Mouse (Mus musculus): ENCODE results near the gene Scyl2. TPM values are rescaled to one million over a fixed set of nuclear protein-coding genes. Genes with fewer than 3 reads are reported as not detected.

The Scyl2 gene
- total and polyA plus RNA-seq, 3 experiments = 6.8 to 38.1 (median 37.2) TPM

DNA sequence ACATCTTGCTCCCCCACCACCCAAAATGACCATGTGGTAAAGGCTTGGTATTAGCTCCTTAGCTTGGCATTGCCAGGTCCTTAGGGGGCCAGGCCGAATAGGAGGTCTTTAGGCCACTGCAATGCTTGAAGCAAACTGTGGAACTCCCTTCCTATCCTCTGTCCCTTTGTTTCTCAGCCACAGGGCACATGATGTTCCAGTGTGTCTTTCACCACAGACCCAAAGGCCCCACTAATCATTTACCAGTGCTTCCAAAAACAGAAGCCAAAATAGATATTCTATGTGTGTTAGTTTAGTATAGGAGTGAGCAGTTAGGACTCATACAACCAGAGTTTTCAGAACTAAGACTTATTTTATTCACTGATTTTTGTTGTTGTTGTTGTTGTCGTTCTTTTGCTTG, 59.4 kb downstream of the Scyl2 start:
- ATAC-seq (ENCODE audit: extremely low read depth, insufficient number of reproducible peaks, low FRiP score, poor library complexity, severe bottlenecking) (no peak), DNase-seq (ENCODE audit: low spot score) (no peak)
- TF ChIP-seq GATA1 (IDR thresholded peaks at IDR 0.05; ENCODE audit: borderline replicate concordance, low read length) = no peak
- TF ChIP-seq TAL1 (conservative IDR thresholded peaks at IDR 0.05; ENCODE audit: low read depth, low read length) = no peak
- no peak for TF ChIP-seq GATA2 (IDR thresholded peaks at IDR 0.05; ENCODE audit: borderline replicate concordance, low read depth, low read length)
- TF ChIP-seq POLR2AphosphoS5 (IDR thresholded peaks at IDR 0.05; ENCODE audit: insufficient replicate concordance, low read depth, low read length) = no peak
- no peak for TF ChIP-seq CTCF (IDR thresholded peaks at IDR 0.05; ENCODE audit: low read depth, low read length)
- Histone ChIP-seq H3K9me3 (replicated peaks) (no peaks in the 10 kb centered on the region), H3K4me1 (ENCODE audit: insufficient read depth, low read depth, low read length) (no peaks in the 10 kb centered on the region), H3K4me3 (ENCODE audit: low read depth, low read length) (no peak overlapping the region), H3K27me3 (ENCODE audit: insufficient read depth, low read length) (no peaks in the 10 kb centered on the region; the same call in 1 of the 2 replicates), H3K36me3 (replicated peaks) (no peaks in the 10 kb centered on the region)

DNA sequence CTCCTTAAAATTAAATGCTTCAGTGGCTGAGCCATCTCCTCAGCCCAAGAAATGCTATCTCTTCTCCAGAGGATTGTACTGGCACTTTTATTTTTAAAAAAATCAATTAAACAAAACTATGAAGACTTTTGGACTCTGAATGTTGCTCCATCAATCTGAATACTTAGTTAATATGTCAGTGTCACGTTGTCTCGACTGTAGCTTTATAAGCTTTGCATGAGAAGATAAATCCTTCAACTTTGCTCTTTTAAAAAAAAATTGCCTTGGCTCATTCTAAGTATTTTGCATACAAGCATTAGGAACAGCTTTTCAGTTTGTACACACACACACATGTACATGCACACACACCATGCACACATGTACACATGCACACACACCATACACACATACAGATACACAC, 61.9 kb downstream of the Scyl2 start:
- no peaks in the 10 kb centered on the region for H3K36me3 ChIP-seq (replicated peaks)
- no peaks in the 10 kb centered on the region for H3K9me3 ChIP-seq (replicated peaks)
- TF ChIP-seq GATA2 (IDR thresholded peaks at IDR 0.05; ENCODE audit: borderline replicate concordance, low read depth, low read length) (no peak), CTCF (IDR thresholded peaks at IDR 0.05; ENCODE audit: low read depth, low read length) (no peak), TAL1 (conservative IDR thresholded peaks at IDR 0.05; ENCODE audit: low read depth, low read length) (no peak), GATA1 (IDR thresholded peaks at IDR 0.05; ENCODE audit: borderline replicate concordance, low read length) (no peak), POLR2AphosphoS5 (IDR thresholded peaks at IDR 0.05; ENCODE audit: insufficient replicate concordance, low read depth, low read length) (no peak)
- ATAC-seq (ENCODE audit: extremely low read depth, insufficient number of reproducible peaks, low FRiP score, poor library complexity, severe bottlenecking) (no peak), DNase-seq (ENCODE audit: low spot score) (no peak)
- H3K4me3 ChIP-seq (ENCODE audit: low read depth, low read length) = no peak overlapping the region
- H3K4me1 ChIP-seq (ENCODE audit: insufficient read depth, low read depth, low read length) = no peaks in the 10 kb centered on the region
- H3K27me3 ChIP-seq (ENCODE audit: insufficient read depth, low read length) = peaks cover 4% of the 10 kb centered on the region

DNA sequence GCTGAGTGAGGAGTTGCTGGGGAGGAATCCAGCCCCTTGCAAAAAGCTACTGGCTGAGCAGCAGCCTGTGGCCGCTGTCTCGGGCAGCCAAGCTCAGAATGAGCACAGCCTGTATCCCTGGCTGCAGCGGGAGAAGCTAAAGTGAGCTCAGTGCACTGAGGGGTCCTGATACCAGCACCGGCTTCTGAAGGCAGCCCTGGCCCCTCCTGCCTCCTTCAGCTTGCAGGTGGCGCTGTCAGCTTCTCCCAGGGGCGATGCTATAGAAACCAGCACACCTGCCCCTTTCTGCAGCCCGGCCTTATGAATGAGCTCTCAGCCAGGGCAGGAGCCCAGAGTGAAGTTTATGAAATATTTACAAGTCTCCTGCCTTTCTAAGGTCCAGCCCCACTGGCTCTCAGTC, 65.0 kb downstream of the Scyl2 start, which contains the start of gene Slc17a8:
Gene Slc17a8, minus strand, starts transcription at position 125 of the 400 bp plus-strand sequence.
- Histone ChIP-seq H3K36me3 (replicated peaks) (no peaks in the 10 kb centered on the region), H3K4me1 (ENCODE audit: insufficient read depth, low read depth, low read length) (no peaks in the 10 kb centered on the region), H3K4me3 (ENCODE audit: low read depth, low read length) (no peak within 1 kb of the TSS), H3K27me3 (ENCODE audit: insufficient read depth, low read length) (peaks cover 4% of the 10 kb centered on the region), H3K9me3 (replicated peaks) (no peaks in the 10 kb centered on the region)
- ATAC-seq (ENCODE audit: extremely low read depth, insufficient number of reproducible peaks, low FRiP score, poor library complexity, severe bottlenecking) (no peak), DNase-seq (ENCODE audit: low spot score) (no peak)
- TF ChIP-seq GATA1 (IDR thresholded peaks at IDR 0.05; ENCODE audit: borderline replicate concordance, low read length) (no peak), POLR2AphosphoS5 (IDR thresholded peaks at IDR 0.05; ENCODE audit: insufficient replicate concordance, low read depth, low read length) (no peak), CTCF (IDR thresholded peaks at IDR 0.05; ENCODE audit: low read depth, low read length) (no peak), GATA2 (IDR thresholded peaks at IDR 0.05; ENCODE audit: borderline replicate concordance, low read depth, low read length) (no peak), TAL1 (conservative IDR thresholded peaks at IDR 0.05; ENCODE audit: low read depth, low read length) (no peak)

DNA sequence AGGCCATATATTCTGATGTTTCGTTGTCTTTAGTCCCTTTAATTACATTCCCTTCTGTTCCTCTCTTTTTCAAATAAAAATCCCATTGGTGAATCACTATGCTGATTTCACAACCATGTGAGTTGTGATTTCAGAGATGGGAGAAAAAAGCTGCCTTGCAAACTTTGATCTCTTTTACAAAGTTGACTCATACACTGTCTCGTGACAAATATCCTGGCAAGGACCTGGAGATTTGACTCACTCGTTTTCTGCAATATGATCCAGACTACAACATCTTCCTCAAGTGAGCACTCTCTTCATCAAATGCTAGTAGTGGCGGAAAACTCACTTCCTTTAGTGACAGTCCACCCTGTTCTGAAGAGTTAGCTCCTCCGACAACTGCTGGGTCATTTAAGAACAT, 86.8 kb downstream of the Scyl2 start:
- no peaks in the 10 kb centered on the region; the same call in 1 of the 2 replicates for H3K27me3 ChIP-seq (ENCODE audit: insufficient read depth, low read length)
- no peak for TF ChIP-seq GATA1 (IDR thresholded peaks at IDR 0.05; ENCODE audit: borderline replicate concordance, low read length)
- no peak for TF ChIP-seq POLR2AphosphoS5 (IDR thresholded peaks at IDR 0.05; ENCODE audit: insufficient replicate concordance, low read depth, low read length)
- TF ChIP-seq TAL1 (conservative IDR thresholded peaks at IDR 0.05; ENCODE audit: low read depth, low read length) = no peak
- TF ChIP-seq GATA2 (IDR thresholded peaks at IDR 0.05; ENCODE audit: borderline replicate concordance, low read depth, low read length) = no peak
- no peak for TF ChIP-seq CTCF (IDR thresholded peaks at IDR 0.05; ENCODE audit: low read depth, low read length)
- ATAC-seq (ENCODE audit: extremely low read depth, insufficient number of reproducible peaks, low FRiP score, poor library complexity, severe bottlenecking) = no peak
- DNase-seq (ENCODE audit: low spot score) = no peak
- H3K4me1 ChIP-seq (ENCODE audit: insufficient read depth, low read depth, low read length) = peaks cover 5% of the 10 kb centered on the region
- no peak overlapping the region for H3K4me3 ChIP-seq (ENCODE audit: low read depth, low read length)
- no peaks in the 10 kb centered on the region for H3K9me3 ChIP-seq (replicated peaks)
- H3K36me3 ChIP-seq (replicated peaks) = no peaks in the 10 kb centered on the region

DNA sequence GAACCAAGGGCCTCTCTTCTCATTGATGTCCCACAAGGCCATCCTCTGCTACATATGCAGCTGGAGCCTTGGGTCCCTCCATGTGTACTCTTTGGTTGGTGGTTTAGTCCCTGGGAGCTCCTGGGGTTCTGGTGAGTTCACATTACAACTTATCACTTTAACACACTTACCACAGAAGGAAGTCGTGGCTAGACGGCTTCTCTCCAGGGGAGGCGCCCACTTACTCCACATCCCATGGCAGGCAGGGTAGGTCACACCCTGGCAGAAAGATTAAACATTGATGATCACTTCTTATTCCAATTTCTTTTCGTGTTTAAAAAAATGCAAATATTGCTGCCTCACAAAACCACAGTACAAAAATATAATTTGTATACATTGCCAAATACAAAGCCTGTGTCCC, 88.8 kb downstream of the Scyl2 start:
- no peak for DNase-seq (ENCODE audit: low spot score)
- no peak for ATAC-seq (ENCODE audit: extremely low read depth, insufficient number of reproducible peaks, low FRiP score, poor library complexity, severe bottlenecking)
- Histone ChIP-seq H3K27me3 (ENCODE audit: insufficient read depth, low read length) (no peaks in the 10 kb centered on the region; the same call in 1 of the 2 replicates), H3K4me3 (ENCODE audit: low read depth, low read length) (no peak overlapping the region), H3K36me3 (replicated peaks) (no peaks in the 10 kb centered on the region), H3K4me1 (ENCODE audit: insufficient read depth, low read depth, low read length) (peaks cover 11% of the 10 kb centered on the region), H3K9me3 (replicated peaks) (no peaks in the 10 kb centered on the region)
- TF ChIP-seq GATA1 (IDR thresholded peaks at IDR 0.05; ENCODE audit: borderline replicate concordance, low read length) (no peak), CTCF (IDR thresholded peaks at IDR 0.05; ENCODE audit: low read depth, low read length) (no peak)

DNA sequence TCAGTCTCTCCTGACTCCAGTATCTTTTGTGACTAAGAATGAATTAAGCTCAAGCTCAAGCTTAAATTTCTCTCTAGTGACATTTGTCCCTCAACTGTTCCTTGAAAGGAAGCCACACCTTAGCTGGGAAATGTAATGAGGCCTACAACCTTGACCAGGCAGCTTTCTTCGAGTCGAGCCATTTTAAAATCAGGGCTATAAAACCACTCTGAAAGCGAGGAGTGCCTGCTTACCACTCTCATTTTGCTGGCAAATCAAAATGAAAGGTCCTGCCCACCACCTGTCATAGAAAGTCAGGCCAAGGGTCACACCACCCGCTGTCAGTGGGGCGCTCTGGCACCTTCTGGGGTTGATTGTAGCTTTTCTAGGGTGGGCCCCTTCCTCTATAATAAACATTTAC, 90.2 kb downstream of the Scyl2 start:
- TF ChIP-seq GATA2 (IDR thresholded peaks at IDR 0.05; ENCODE audit: borderline replicate concordance, low read depth, low read length) (no peak), GATA1 (IDR thresholded peaks at IDR 0.05; ENCODE audit: borderline replicate concordance, low read length) (no peak), CTCF (IDR thresholded peaks at IDR 0.05; ENCODE audit: low read depth, low read length) (no peak), POLR2AphosphoS5 (IDR thresholded peaks at IDR 0.05; ENCODE audit: insufficient replicate concordance, low read depth, low read length) (no peak), TAL1 (conservative IDR thresholded peaks at IDR 0.05; ENCODE audit: low read depth, low read length) (no peak)
- no peak for ATAC-seq (ENCODE audit: extremely low read depth, insufficient number of reproducible peaks, low FRiP score, poor library complexity, severe bottlenecking)
- Histone ChIP-seq H3K27me3 (ENCODE audit: insufficient read depth, low read length) (no peaks in the 10 kb centered on the region), H3K9me3 (replicated peaks) (no peaks in the 10 kb centered on the region), H3K36me3 (replicated peaks) (no peaks in the 10 kb centered on the region), H3K4me1 (ENCODE audit: insufficient read depth, low read depth, low read length) (peaks cover 11% of the 10 kb centered on the region), H3K4me3 (ENCODE audit: low read depth, low read length) (no peak overlapping the region)
- no peak for DNase-seq (ENCODE audit: low spot score)
